Mouse (Mus musculus) CD8-positive naive resting alpha-beta T cell, adult 2 months (primary cell): ENCODE results near the gene Ap2a2.
"Not testable (repeated sequence)": the region's sequence is repeated elsewhere in the genome, so short reads cannot be mapped to it uniquely, and the experiment has no call there.

ENCODE experiments used
- DNase-seq, 2 experiments: peaks; one replicate each; pipeline ENCODE4 v3.0.0; 2022; ENCODE audit warnings: low read depth in 2 of 2, low spot score in 2 of 2

Ap2a2 gene

DNA sequence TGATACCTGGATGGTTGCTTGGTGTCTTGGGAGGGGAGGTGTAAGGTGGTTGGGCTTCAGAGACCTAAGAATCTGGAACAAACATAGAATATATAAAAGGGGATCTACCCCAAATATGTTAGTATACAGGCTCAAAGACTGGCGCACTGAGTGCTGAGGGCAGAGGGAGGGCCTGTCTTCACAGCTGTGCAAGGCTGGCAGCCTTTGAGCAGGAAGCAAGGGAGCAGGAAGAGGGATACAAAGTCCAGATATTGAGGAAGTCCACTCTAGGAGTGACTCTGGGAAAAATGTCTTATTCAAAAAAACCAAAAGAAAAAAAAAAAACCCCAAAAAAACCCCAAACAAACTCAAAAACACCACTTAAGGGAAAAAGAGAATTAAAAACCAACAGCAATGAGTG, 30.1 kb downstream of the Ap2a2 start:
- no peak for DNase-seq

DNA sequence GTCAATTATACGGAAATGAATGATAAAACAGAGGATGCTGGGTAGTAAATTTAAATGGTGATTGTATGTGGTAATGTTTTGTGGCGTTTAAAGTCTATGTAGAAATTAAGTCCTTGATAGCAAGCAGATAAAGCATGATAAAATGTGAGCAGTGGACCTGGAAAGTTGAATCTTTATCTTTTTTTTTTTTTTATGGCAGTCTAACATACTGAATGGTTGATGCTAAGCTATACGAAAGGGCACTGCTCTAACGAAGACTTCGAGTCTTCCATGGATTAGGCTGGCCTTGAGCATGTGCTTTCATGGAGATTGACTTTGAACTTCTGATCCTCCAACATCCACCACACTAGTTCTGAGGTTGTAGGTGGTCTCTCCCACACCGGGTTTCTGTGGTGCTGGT, 31.1 kb downstream of the Ap2a2 start:
- no peak for DNase-seq

DNA sequence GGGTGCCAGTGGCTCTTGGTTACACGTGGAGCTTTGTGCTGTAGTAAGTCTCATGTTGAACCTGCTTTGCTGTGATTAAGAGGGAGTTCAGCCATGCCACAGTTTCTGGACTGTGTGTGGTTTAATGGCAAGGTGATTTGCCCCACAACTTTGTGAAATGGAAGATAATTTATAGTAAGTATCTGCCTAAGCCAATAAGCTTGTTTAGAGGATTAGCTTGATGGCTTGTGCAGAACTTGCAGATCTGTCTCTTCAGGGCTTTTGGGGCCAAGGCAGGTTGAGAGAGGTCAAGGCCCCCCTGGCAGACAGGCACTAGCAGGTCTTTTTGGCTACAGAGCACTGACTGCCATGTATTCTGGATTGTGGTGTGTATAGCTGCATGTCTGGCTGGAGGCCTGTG, 35.0 kb downstream of the Ap2a2 start:
- no peak for DNase-seq

DNA sequence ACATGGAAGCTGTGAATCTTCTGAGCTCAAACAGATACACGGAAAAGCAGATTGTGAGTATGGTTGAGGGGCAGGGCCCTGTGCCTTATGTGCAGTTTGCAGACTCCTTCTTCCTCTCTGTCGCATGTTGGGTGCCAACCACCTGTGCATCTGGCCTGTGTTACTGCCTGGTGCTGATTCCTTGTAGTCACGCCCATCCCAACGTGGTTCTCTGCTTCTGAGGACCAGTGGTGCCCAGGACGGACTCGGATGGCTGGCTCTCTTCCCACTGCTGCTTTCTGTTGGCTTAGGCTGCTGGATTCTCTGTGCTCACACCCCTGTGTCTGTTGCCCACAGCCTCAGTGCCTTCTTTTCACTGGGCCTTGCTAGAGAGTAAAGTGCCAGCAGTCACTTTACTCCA, 35.6 kb downstream of the Ap2a2 start:
- no peak for DNase-seq

DNA sequence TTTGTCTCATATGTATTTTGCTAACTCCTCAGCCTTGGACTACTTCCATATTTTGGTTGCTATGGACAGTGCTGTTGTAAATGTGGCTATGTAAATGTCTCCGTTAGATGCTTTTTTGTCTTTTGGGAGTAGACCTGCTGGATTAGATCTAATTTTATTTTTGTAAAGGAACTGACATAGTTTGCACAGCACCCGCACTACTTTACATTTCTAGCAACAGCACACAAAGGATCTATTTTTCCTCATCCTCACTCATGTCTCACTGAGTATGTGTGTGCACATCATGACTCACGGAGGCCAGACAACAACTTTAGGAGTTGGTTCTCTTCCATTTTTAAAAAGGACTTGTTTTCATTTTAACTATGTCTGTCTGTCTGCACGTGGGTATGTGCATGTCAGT, 45.7 kb downstream of the Ap2a2 start:
- no peak for DNase-seq

DNA sequence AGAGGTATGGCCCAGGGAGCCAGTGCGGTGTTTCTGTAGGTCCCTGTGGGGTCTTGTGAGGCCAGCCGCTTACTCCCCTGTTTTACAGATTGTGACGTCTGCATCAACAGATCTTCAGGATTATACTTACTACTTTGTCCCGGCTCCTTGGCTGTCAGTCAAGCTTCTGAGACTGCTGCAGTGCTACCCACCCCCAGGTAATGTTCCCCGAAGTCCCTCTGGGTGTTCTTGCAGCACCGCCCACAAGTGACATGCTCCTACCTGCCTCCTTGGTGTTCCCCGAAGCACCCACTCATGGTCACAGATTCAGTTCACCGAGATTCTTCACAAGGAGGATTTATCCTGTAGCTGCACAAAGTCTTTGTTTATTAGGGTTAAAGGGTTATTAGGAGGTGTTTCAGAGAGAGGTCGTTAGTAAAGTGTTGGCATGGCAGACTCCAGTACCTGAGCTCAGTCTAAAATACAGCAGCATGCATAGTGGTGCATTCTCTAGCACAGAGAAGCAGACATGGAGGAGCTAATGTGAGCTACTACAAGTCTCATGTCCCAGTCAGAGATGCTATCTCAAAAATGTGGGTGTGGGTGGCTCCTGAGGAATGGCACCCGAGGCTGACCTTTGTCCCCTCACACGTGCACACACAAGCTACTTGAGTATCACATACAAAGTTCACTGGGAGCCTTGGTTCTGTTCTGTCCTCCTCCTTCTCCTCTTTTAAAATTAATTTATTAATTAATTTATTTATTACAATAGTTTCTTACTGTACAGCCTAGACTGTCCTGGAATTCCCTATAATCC, 47.9 kb downstream of the Ap2a2 start:
- DNase-seq = no peak

DNA sequence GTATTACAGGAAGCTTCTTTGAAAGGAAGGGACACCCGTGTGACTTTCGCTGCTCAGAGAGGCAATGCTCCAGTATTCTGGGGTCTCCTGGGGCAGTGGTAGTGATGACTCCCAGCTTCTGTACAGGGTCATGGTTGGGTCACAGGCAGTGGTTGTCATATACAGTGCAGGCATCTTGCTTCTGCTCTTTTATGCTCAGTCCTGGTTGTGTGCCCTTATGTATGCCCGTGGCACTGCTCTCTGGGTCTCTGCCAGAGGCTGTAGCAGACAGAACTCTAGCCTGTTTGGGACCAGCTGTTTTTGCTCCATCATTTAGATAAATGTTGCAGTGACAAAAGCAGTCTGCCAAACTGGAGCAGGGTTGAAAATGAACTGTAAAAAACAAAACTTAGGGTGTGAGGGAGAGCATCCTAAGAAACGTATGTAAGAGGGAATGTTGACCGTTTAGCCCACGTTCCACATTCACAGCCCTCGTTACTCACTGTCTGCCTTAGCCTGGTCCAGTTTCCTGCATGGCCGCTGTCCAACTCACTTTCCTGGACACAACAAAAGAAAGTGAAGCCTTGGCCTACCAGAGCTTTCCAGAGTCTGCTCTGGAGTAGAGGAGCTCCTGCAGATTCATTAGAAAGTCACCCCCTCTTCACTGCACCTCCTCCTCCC, 49.9 kb downstream of the Ap2a2 start:
- no peak for DNase-seq

DNA sequence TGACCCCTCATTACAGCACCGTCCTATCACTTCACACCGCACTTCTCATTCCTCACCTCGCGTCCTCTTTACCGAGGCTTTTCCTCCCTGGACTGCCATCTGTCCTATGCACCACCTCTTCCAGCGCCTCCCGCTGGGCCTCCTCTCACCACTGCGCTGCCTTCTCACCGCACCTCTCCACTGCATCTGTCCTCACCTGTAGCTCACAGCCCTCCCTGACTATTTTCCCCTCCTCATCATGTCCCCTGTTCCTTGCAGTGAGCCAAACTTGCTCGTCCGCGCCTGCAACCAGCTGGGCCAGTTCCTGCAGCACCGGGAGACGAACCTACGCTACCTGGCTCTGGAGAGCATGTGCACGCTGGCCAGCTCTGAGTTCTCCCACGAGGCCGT, 50.4 kb downstream of the Ap2a2 start:
- no peak for DNase-seq

DNA sequence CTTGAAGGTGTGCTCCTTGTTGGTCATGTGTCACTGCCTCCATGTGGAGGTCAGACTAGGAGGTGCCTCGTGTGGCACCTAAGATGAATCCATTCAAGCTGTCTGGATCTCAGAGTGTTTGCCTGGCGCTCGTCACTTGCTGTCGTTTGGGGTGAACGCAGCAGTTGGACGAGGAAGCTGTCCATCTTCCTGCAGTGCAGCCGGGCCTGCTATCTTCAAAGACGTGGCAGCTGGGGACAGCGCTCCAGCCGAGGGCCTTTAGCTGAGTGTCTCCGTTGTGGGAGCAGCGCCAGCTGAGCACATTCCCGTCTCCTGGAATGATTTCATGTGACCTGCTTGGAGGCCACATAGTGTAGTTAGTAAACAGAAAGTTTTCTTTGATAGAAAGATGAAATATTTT, 50.8 kb downstream of the Ap2a2 start:
- DNase-seq = no peak

DNA sequence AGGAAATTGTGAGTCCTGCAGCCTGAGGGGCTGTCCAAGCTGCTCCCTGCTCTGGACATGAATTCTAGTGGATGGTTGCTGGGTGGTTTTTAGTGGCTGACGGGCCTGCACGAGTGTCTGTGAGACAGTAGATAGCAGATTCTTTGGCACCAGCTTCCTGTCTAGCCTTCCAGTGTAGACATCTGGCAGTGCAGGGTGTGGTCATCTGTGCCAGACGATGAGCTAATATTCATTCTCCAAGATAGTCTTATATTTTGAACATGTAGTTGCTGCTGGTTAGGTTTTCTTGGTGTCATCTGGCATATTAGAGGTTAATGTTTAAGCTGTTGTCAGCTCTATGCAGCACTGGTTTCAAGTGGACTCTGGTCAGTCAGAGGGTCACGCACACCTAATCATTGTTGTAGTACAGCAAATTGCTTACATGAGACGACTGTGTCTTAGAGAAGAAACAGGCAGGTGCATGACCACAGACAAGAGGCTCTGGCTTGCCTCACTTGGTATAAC, 52.4 kb downstream of the Ap2a2 start:
- no peak for DNase-seq

DNA sequence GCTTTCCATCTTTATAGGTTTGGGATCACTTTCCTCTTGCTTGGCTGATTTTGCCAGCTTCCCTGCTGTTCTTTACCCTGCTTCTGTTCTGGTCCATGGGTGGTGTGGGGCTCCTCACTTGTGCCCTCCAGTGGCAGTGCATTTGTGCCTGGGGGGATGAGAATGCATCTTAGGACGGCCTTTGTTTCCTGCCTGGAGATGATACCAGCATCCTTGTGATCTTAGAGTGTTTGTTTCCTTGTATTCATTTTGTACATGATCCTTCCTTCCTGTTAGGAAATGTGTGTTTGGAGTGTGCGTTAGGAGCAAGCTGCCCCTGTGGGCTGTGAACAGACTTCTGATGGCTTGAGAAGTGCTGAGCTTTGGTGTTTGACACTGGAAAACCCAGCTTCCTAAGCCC, 62.2 kb downstream of the Ap2a2 start:
- DNase-seq = no peak

DNA sequence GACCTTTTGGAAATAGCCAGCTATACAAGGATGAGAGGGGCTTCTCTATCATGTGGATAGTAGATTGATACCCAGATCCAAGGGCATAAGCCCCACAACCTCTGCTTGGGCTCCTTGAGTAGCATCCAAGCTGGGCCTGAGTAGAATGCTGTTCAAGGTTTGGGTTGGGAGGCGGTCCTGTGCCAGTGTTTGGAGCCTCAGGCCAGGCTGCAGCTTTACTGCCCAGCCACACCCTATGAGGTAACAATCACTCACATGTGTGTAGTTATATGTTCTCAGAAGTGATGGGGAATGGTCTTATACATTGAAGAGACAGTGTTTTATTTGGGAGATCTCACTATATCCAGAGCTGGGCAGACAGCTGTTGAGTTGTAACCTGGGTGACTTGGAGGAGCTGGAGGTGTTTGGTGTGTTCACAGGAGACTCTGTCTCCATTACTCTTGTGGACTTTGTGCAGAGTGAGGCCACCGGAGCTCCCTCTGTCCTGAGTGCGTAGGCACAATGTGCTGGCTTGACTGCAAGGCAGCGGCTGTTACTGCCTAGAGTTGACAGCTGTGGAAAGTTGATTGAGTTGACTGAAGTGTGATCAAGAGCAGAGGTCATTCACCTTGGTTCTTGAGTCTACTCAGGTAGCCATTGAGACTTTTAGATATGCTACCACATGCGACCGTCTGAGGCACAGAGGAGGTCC, 63.3 kb downstream of the Ap2a2 start:
- no peak for DNase-seq

DNA sequence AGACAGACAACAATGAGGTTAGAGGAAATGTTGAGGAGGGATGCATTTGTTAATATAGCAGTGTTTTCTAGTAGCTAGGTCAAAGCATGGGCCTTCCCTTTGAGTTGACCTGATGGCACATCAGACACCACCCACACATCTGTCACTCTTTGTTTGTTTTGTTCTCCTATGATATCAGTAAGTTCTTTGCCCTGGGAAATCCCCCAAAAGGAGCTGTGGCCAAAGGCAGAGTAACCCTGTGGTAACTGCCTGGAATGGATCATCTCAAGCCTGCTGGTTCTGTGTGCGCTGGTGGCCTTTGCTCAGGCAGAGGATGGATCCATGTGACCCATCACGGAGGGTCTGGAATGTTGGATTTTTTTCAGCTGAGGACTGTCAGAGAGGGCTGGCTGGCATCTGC, 66.0 kb downstream of the Ap2a2 start:
- no peak for DNase-seq

DNA sequence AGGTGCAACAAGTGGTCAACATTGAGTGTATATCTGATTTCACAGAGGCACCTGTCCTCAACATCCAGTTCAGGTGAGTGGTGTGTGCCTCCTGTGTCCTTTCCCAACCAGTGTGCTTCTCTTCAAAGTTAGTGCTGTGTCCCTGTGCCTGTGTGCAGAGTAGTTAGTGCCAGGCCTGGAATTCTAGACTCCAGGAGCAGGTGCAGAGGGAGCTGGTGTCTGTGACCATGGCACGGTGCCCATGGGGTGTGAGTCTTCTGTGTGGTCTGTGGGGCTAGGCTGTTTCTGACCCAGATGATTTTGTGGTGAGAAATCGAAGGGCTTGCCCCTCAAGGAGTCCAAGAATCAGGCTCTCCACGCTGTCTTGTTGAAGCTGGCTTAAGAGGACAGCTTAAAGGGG, 67.3 kb downstream of the Ap2a2 start:
- no peak for DNase-seq

DNA sequence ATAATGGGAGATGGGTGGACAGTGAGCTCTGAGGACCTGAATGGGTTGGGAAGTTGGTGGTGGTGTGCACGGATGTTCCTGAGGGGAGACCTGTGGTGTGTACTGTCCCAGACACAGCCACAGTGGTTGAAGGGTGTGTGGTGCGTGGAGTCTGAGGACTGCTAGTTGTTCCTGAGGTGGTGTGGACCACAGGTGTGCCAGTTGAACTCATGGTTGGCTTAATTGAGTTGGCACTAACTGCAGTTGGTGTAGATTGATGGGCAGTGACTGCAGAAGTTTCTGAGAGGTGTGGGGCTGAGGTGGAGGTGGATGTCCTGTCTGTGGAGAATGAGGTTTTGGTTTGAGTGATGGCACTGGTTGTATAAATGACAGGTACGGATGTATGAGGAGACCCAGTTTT, 76.1 kb downstream of the Ap2a2 start:
- DNase-seq = peak in 1 of 2 experiments; percentile 13

DNA sequence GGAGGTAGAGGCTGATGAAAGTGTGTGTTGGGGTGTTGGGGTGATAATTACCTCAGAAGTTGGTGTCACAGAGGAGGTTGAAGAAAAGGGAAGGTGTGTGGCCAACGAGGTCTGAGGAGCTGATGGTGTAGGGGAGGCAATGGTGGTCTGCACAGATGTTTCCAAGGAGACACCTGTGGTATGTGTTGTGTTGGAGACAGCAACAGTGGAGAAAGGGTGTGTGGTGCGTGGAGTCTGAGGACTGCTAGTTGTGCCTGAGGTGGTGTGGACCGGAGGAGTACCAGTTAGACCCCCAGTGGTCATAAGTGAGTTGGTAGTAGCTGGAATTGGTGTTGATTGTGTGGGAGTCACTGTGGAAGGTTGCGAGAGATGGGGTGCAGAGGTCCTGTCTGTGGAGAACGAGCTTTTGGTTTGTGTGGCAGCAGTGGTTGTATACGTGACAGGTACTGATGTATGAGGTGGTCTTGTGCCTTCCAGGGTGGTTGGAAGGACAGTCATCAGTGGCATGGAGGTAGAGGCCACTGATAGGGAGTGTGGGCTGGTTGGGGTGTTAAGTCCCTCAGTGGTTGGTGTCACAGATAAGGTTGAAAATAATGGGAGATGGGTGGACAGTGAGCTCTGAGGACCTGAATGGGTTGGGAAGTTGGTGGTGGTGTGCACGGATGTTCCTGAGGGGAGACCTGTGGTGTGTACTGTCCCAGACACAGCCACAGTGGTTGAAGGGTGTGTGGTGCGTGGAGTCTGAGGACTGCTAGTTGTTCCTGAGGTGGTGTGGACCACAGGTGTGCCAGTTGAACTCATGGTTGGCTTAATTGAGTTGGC, 76.8 kb downstream of the Ap2a2 start:
- not testable (repeated sequence) for DNase-seq

DNA sequence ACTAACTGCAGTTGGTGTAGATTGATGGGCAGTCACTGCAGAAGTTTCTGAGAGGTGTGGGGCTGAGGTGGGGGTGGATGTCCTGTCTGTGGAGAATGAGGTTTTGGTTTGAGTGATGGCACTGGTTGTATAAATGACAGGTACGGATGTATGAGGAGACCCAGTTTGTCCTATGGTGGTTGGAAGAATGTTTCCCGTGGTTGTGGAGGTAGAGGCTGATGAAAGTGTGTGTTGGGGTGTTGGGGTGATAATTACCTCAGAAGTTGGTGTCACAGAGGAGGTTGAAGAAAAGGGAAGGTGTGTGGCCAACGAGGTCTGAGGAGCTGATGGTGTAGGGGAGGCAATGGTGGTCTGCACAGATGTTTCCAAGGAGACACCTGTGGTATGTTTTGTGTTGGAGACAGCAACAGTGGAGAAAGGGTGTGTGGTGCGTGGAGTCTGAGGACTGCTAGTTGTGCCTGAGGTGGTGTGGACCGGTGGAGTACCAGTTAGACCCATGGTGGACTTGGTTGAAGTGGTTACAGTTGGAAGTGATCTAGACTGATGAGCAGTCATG, 77.4 kb downstream of the Ap2a2 start:
- peak in 1 of 2 experiments; percentile 4 for DNase-seq

DNA sequence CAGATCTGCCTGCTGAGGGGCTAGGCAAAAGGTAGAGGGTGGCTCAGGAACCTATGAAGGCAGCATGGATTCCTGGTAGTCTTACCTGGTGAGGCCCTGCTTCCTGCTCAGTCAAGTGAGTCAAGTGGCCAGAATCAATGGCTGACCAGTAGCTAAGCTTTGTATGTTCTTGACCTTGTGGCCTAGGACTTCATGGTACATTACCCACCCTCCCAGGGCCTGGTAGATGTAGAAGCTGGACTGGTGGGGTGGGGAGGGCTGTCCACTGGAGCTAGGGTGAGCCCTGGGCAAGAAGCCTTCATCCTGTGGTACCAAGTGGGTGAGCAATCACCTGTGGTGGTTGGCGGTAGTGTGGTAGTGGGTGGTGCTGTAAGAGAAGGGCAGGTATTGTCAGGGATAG, 80.4 kb downstream of the Ap2a2 start:
- no peak for DNase-seq

DNA sequence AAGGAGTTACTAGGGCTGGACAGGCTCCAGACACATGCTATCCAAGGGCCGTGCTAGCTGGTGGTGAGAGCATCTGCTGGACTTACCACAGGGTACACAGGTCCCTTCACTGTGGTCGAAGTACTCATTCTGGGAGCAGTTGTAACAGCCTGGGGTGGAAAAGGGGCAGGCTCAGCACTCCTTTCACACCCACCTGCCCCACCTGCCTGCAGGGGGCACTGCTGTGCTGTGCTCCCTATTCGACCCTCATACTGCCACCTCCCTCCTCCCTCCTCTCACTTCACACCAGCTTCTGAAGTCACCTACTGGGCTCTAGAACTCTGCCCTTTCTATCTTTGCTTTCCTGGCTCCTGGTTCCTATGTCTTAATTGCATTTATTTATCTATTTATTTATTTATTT, 81.2 kb downstream of the Ap2a2 start:
- DNase-seq = peak in 1 of 2 experiments; percentile 18

DNA sequence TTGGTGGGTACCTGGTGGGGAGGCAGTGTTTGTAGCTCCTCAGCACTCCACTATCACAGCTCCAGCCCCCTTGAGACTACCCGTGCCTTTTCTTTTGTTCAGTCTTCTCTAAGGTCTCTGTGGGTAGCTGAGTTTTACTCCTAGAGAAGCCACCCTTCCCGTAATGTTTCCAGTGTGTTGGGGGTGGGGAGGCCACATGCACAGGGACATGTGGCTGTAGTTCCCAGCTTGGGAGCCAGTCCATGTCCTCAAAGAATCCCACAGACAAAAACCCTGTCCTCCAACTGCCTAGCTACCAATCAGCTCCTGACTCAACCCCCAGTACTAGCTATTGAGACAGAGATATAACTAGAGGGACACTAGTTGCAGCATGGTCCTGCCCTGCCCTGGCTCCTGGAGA, 85.1 kb downstream of the Ap2a2 start:
- no peak for DNase-seq

DNA sequence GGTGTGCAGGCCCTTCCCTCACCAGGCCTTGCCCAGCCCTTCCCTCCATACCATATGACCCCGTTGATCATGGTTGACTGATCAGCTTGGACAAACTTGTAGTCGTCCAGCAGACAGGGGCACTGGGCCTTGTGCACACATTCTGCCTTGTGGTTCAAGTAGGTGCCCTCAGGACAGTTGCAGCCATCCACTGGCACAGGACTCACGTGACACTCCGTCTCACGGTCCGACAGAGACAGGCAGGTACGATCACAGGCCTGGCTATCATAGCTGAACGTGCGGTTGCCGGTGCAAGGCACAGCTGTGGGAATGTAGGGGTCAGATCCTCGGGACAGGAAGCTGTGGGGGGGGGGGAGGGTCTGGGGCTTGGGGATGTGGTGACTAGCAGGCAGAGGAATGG, 85.8 kb downstream of the Ap2a2 start:
- no peak for DNase-seq
